Mouse (Mus musculus): ENCODE results near the gene Slc13a2. TPM values are rescaled to one million over a fixed set of nuclear protein-coding genes. Genes with fewer than 3 reads are reported as not detected.
A peak's percentile ranks its signal among the peaks of the same experiment; 100 is the strongest.

The Slc13a2 gene
- polyA plus RNA-seq, 1 experiment from 2014 or later = not detected

GRCm38 (mm10) chr11:78448242-78448641, 26.2 kb upstream of the Slc13a2 start:
- 76% methylated on average over 1 of the region's 1 CpGs for WGBS
- ATAC-seq (replicated peaks; ENCODE audit: insufficient number of reproducible peaks, low FRiP score, low TSS enrichment, low read depth) = no peak

GRCm38 (mm10) chr11:78447168-78447567, 25.2 kb upstream of the Slc13a2 start:
- H3K4me3 ChIP-seq (ENCODE audit: low read depth, low read length) = no peak overlapping the region
- H3K27ac ChIP-seq (replicated peaks; ENCODE audit: low read depth, low read length) = no peak overlapping the region
- DNase-seq (ENCODE audit: low spot score) (no peak), ATAC-seq (replicated peaks; ENCODE audit: insufficient number of reproducible peaks, low FRiP score, low TSS enrichment, low read depth) (no peak)
- no peaks in the 10 kb centered on the region for H3K27me3 ChIP-seq (ENCODE audit: control insufficient read depth, insufficient read depth, low read length)
- H3K36me3 ChIP-seq (replicated peaks; ENCODE audit: control insufficient read depth, insufficient read depth, low read depth, low read length) = no peaks in the 10 kb centered on the region
- no peak overlapping the region for H3K4me2 ChIP-seq (ENCODE audit: low read depth, low read length)
- H3K4me1 ChIP-seq (ENCODE audit: control insufficient read depth, insufficient read depth, low read length) = no peaks in the 10 kb centered on the region
- H3K9ac ChIP-seq (replicated peaks; ENCODE audit: low read length) = no peak overlapping the region
- H3K9me3 ChIP-seq (replicated peaks; ENCODE audit: control insufficient read depth, low read length) = no peaks in the 10 kb centered on the region
- WGBS = 76% methylated on average over 3 of the region's 3 CpGs

More at GRCm38 (mm10) chr11:78448242-78448641, 26.2 kb upstream of the Slc13a2 start:
- Histone ChIP-seq H3K4me2 (ENCODE audit: low read depth, low read length) (no peak overlapping the region), H3K36me3 (replicated peaks; ENCODE audit: control insufficient read depth, insufficient read depth, low read depth, low read length) (no peaks in the 10 kb centered on the region), H3K9me3 (replicated peaks; ENCODE audit: control insufficient read depth, low read length) (no peaks in the 10 kb centered on the region), H3K27ac (replicated peaks; ENCODE audit: low read depth, low read length) (no peak overlapping the region), H3K9ac (replicated peaks; ENCODE audit: low read length) (no peak overlapping the region), H3K4me1 (ENCODE audit: control insufficient read depth, insufficient read depth, low read length) (no peaks in the 10 kb centered on the region), H3K4me3 (ENCODE audit: low read depth, low read length) (no peak overlapping the region), H3K27me3 (ENCODE audit: control insufficient read depth, insufficient read depth, low read length) (no peaks in the 10 kb centered on the region)
- DNase-seq (ENCODE audit: low spot score) = no peak

GRCm38 (mm10) chr11:78443115-78443514, 21.1 kb upstream of the Slc13a2 start:
- no peaks in the 10 kb centered on the region for H3K36me3 ChIP-seq (replicated peaks; ENCODE audit: control insufficient read depth, insufficient read depth, low read depth, low read length)
- no peak overlapping the region for H3K27ac ChIP-seq (replicated peaks; ENCODE audit: low read depth, low read length)
- no peaks in the 10 kb centered on the region for H3K27me3 ChIP-seq (ENCODE audit: control insufficient read depth, insufficient read depth, low read length)
- WGBS = 77% methylated on average over 5 of the region's 5 CpGs
- ATAC-seq (replicated peaks; ENCODE audit: insufficient number of reproducible peaks, low FRiP score, low TSS enrichment, low read depth) = no peak
- H3K4me3 ChIP-seq (ENCODE audit: low read depth, low read length) = no peak overlapping the region
- no peak overlapping the region for H3K4me2 ChIP-seq (ENCODE audit: low read depth, low read length)
- no peak for DNase-seq (ENCODE audit: low spot score)
- H3K4me1 ChIP-seq (ENCODE audit: control insufficient read depth, insufficient read depth, low read length) = no peaks in the 10 kb centered on the region
- H3K9ac ChIP-seq (replicated peaks; ENCODE audit: low read length) = no peak overlapping the region
- H3K9me3 ChIP-seq (replicated peaks; ENCODE audit: control insufficient read depth, low read length) = no peaks in the 10 kb centered on the region

- Histone ChIP-seq H3K27ac (replicated peaks; ENCODE audit: low read depth, low read length) (no peak overlapping the region), H3K9me3 (replicated peaks; ENCODE audit: control insufficient read depth, low read length) (no peaks in the 10 kb centered on the region), H3K4me3 (ENCODE audit: low read depth, low read length) (no peak overlapping the region), H3K4me2 (ENCODE audit: low read depth, low read length) (no peak overlapping the region), H3K27me3 (ENCODE audit: control insufficient read depth, insufficient read depth, low read length) (no peaks in the 10 kb centered on the region), H3K4me1 (ENCODE audit: control insufficient read depth, insufficient read depth, low read length) (peaks cover 3% of the 10 kb centered on the region; the same call in 1 of the 2 replicates), H3K36me3 (replicated peaks; ENCODE audit: control insufficient read depth, insufficient read depth, low read depth, low read length) (no peaks in the 10 kb centered on the region), H3K9ac (replicated peaks; ENCODE audit: low read length) (no peak overlapping the region)
- WGBS = 83% methylated on average over 3 of the region's 3 CpGs
- DNase-seq (ENCODE audit: low spot score) = no peak
- ATAC-seq (replicated peaks; ENCODE audit: insufficient number of reproducible peaks, low FRiP score, low TSS enrichment, low read depth) = no peak
Measured at GRCm38 (mm10) chr11:78438399-78438930, 16.4 kb upstream of the Slc13a2 start.

GRCm38 (mm10) chr11:78437182-78437581, 15.2 kb upstream of the Slc13a2 start:
- Histone ChIP-seq H3K27ac (replicated peaks; ENCODE audit: low read depth, low read length) (no peak overlapping the region), H3K4me3 (ENCODE audit: low read depth, low read length) (no peak overlapping the region), H3K9me3 (replicated peaks; ENCODE audit: control insufficient read depth, low read length) (no peaks in the 10 kb centered on the region), H3K4me2 (ENCODE audit: low read depth, low read length) (no peak overlapping the region), H3K27me3 (ENCODE audit: control insufficient read depth, insufficient read depth, low read length) (no peaks in the 10 kb centered on the region), H3K9ac (replicated peaks; ENCODE audit: low read length) (no peak overlapping the region), H3K36me3 (replicated peaks; ENCODE audit: control insufficient read depth, insufficient read depth, low read depth, low read length) (no peaks in the 10 kb centered on the region), H3K4me1 (ENCODE audit: control insufficient read depth, insufficient read depth, low read length) (peaks cover 3% of the 10 kb centered on the region; the same call in 1 of the 2 replicates)
- DNase-seq (ENCODE audit: low spot score) (no peak), ATAC-seq (replicated peaks; ENCODE audit: insufficient number of reproducible peaks, low FRiP score, low TSS enrichment, low read depth) (no peak)
- 89% methylated on average over 7 of the region's 7 CpGs for WGBS

GRCm38 (mm10) chr11:78435776-78436349, 13.8 kb upstream of the Slc13a2 start:
- Histone ChIP-seq H3K4me1 (ENCODE audit: control insufficient read depth, insufficient read depth, low read length) (peaks cover 3% of the 10 kb centered on the region; the same call in 1 of the 2 replicates), H3K27ac (replicated peaks; ENCODE audit: low read depth, low read length) (no peak overlapping the region), H3K4me2 (ENCODE audit: low read depth, low read length) (peak overlapping the region; percentile 22; the same call in 1 of the 2 replicates), H3K9me3 (replicated peaks; ENCODE audit: control insufficient read depth, low read length) (no peaks in the 10 kb centered on the region), H3K36me3 (replicated peaks; ENCODE audit: control insufficient read depth, insufficient read depth, low read depth, low read length) (no peaks in the 10 kb centered on the region), H3K9ac (replicated peaks; ENCODE audit: low read length) (no peak overlapping the region), H3K4me3 (ENCODE audit: low read depth, low read length) (no peak overlapping the region), H3K27me3 (ENCODE audit: control insufficient read depth, insufficient read depth, low read length) (no peaks in the 10 kb centered on the region)
- ATAC-seq (replicated peaks; ENCODE audit: insufficient number of reproducible peaks, low FRiP score, low TSS enrichment, low read depth) = no peak; the same call in 1 of the 2 replicates
- DNase-seq (ENCODE audit: low spot score) = peak; percentile 79
- WGBS = 4% methylated on average over 19 of the region's 19 CpGs

GRCm38 (mm10) chr11:78434052-78434451, 12.0 kb upstream of the Slc13a2 start:
- H3K4me3 ChIP-seq (ENCODE audit: low read depth, low read length) = no peak overlapping the region
- no peaks in the 10 kb centered on the region for H3K36me3 ChIP-seq (replicated peaks; ENCODE audit: control insufficient read depth, insufficient read depth, low read depth, low read length)
- no peak overlapping the region for H3K9ac ChIP-seq (replicated peaks; ENCODE audit: low read length)
- DNase-seq (ENCODE audit: low spot score) (no peak), ATAC-seq (replicated peaks; ENCODE audit: insufficient number of reproducible peaks, low FRiP score, low TSS enrichment, low read depth) (no peak)
- no peaks in the 10 kb centered on the region for H3K27me3 ChIP-seq (ENCODE audit: control insufficient read depth, insufficient read depth, low read length)
- peaks cover 3% of the 10 kb centered on the region; the same call in 1 of the 2 replicates for H3K4me1 ChIP-seq (ENCODE audit: control insufficient read depth, insufficient read depth, low read length)
- no peak overlapping the region for H3K4me2 ChIP-seq (ENCODE audit: low read depth, low read length)
- 81% methylated on average over 4 of the region's 4 CpGs for WGBS
- H3K27ac ChIP-seq (replicated peaks; ENCODE audit: low read depth, low read length) = no peak overlapping the region
- H3K9me3 ChIP-seq (replicated peaks; ENCODE audit: control insufficient read depth, low read length) = no peaks in the 10 kb centered on the region

- ATAC-seq (replicated peaks; ENCODE audit: insufficient number of reproducible peaks, low FRiP score, low TSS enrichment, low read depth) (no peak), DNase-seq (ENCODE audit: low spot score) (no peak)
- Histone ChIP-seq H3K4me3 (ENCODE audit: low read depth, low read length) (no peak overlapping the region), H3K4me1 (ENCODE audit: control insufficient read depth, insufficient read depth, low read length) (peaks cover 3% of the 10 kb centered on the region; the same call in 1 of the 2 replicates), H3K27ac (replicated peaks; ENCODE audit: low read depth, low read length) (no peak overlapping the region), H3K36me3 (replicated peaks; ENCODE audit: control insufficient read depth, insufficient read depth, low read depth, low read length) (no peaks in the 10 kb centered on the region), H3K4me2 (ENCODE audit: low read depth, low read length) (no peak overlapping the region), H3K9me3 (replicated peaks; ENCODE audit: control insufficient read depth, low read length) (no peaks in the 10 kb centered on the region), H3K9ac (replicated peaks; ENCODE audit: low read length) (no peak overlapping the region), H3K27me3 (ENCODE audit: control insufficient read depth, insufficient read depth, low read length) (no peaks in the 10 kb centered on the region)
- WGBS = 92% methylated on average over 10 of the region's 10 CpGs
Measured at GRCm38 (mm10) chr11:78431176-78431575, 9.2 kb upstream of the Slc13a2 start.

All from embryonic facial prominence, embryonic 11.5 days (tissue).